Mouse (Mus musculus): ENCODE measurements around the gene March8. TPM values are rescaled to one million over a fixed set of nuclear protein-coding genes. Genes with fewer than 3 reads are reported as not detected.

March8 gene
- total and polyA plus RNA-seq, 3 experiments: 22.7 to 24.9 TPM; not detected in 1

GRCm38 (mm10) chr6:116340521-116340920 is 2.7 kb downstream of the March8 start (continued):
- no peak for TF ChIP-seq MAX (IDR thresholded peaks at IDR 0.05; ENCODE audit: low read length)

GRCm38 (mm10) chr6:116347953-116348352 is 10.1 kb downstream of the March8 start:
- Histone ChIP-seq H3K4me3 (ENCODE audit: control insufficient read depth in 1 of 2, insufficient read depth in 1 of 2, low read depth in 2 of 2, low read length in 2 of 2) (no peak overlapping the region), H3K27me3 (ENCODE audit: control insufficient read depth in 1 of 2, insufficient read depth in 2 of 2, low read length in 2 of 2) (no peaks in the 10 kb centered on the region), H3K27ac (ENCODE audit: control insufficient read depth, low read depth, low read length) (no peak overlapping the region), H3K36me3 (ENCODE audit: control insufficient read depth in 1 of 2, insufficient read depth in 2 of 2, low read length in 2 of 2) (peaks cover 0 to 27% of the 10 kb centered on the region in 2 experiments; a peak in 2 of 4 replicates), H3K9ac (ENCODE audit: control insufficient read depth, low read depth, low read length, poor library complexity, severe bottlenecking) (no peak overlapping the region), H3K4me1 (ENCODE audit: control insufficient read depth in 1 of 2, insufficient read depth in 2 of 2, low read length in 2 of 2) (peaks cover 20 to 32% of the 10 kb centered on the region in 2 experiments), H3K79me2 (ENCODE audit: control insufficient read depth, insufficient read depth, low read length, poor library complexity) (peaks cover 6% of the 10 kb centered on the region; the same call in 1 of the 2 replicates), H3K9me3 (replicated peaks; ENCODE audit: insufficient read depth, low read length) (no peaks in the 10 kb centered on the region)
- no peak for DNase-seq (ENCODE audit: low read depth, low spot score)
- TF ChIP-seq POLR2AphosphoS2 (IDR thresholded peaks at IDR 0.05; ENCODE audit: low read length) (no peak), MYC (IDR thresholded peaks at IDR 0.05; ENCODE audit: low read depth, low read length) (no peak), BHLHE40 (IDR thresholded peaks at IDR 0.05; ENCODE audit: borderline replicate concordance, low read depth, low read length) (no peak)

GRCm38 (mm10) chr6:116349997-116350396 is 12.2 kb downstream of the March8 start:
- no peaks in the 10 kb centered on the region for H3K27me3 ChIP-seq (ENCODE audit: control insufficient read depth in 1 of 2, insufficient read depth in 2 of 2, low read length in 2 of 2)
- no peaks in the 10 kb centered on the region for H3K9me3 ChIP-seq (replicated peaks; ENCODE audit: insufficient read depth, low read length)
- peaks cover 0 to 27% of the 10 kb centered on the region in 2 experiments; a peak in 2 of 4 replicates for H3K36me3 ChIP-seq (ENCODE audit: control insufficient read depth in 1 of 2, insufficient read depth in 2 of 2, low read length in 2 of 2)
- peaks cover 4% of the 10 kb centered on the region; the same call in 1 of the 2 replicates for H3K79me2 ChIP-seq (ENCODE audit: control insufficient read depth, insufficient read depth, low read length, poor library complexity)
- TF ChIP-seq NRF1 (IDR thresholded peaks at IDR 0.05; ENCODE audit: insufficient read depth, low read depth, low read length, poor library complexity, severe bottlenecking): no peak
- TF ChIP-seq SIN3A (IDR thresholded peaks at IDR 0.05; ENCODE audit: low read length): peak; percentile 80; the same call in 1 of the 2 replicates
- peak; percentile 12; the same call in 1 of the 2 replicates for TF ChIP-seq CHD2 (IDR thresholded peaks at IDR 0.05; ENCODE audit: low read length)
- no peak for TF ChIP-seq MEF2A (IDR thresholded peaks at IDR 0.05; ENCODE audit: extremely low read depth, insufficient replicate concordance, low read depth, low read length, poor library complexity, severe bottlenecking)
- TF ChIP-seq BHLHE40 (IDR thresholded peaks at IDR 0.05; ENCODE audit: borderline replicate concordance, low read depth, low read length): peak; percentile 74; the same call in 1 of the 2 replicates
- TF ChIP-seq MAFK (IDR thresholded peaks at IDR 0.05; ENCODE audit: borderline replicate concordance, low read depth, low read length): peak; percentile 50; the same call in 1 of the 2 replicates
- TF ChIP-seq MAX (IDR thresholded peaks at IDR 0.05; ENCODE audit: low read length): 0 out of 2 replicates have a peak, but pooled peaks have one; percentile 24
- peak; percentile 38; the same call in 1 of the 2 replicates for TF ChIP-seq POLR2AphosphoS2 (IDR thresholded peaks at IDR 0.05; ENCODE audit: low read length)
- TF ChIP-seq TAL1 (IDR thresholded peaks at IDR 0.05; ENCODE audit: low read length): peak; percentile 91
- TF ChIP-seq TBP (IDR thresholded peaks at IDR 0.05; ENCODE audit: low read depth, low read length): no peak
- TF ChIP-seq EP300 (IDR thresholded peaks at IDR 0.05; ENCODE audit: low read depth in 1 of 2, low read length in 2 of 2): peak; percentile 96
- TF ChIP-seq UBTF (IDR thresholded peaks at IDR 0.05; ENCODE audit: borderline replicate concordance, insufficient read depth, low read depth, low read length): no peak
- TF ChIP-seq GABPA (IDR thresholded peaks at IDR 0.05; ENCODE audit: low read depth, low read length): no peak
- TF ChIP-seq HCFC1 (IDR thresholded peaks at IDR 0.05; ENCODE audit: low read depth, low read length): 0 out of 2 replicates have a peak, but pooled peaks have one; percentile 15
- TF ChIP-seq ETS1 (IDR thresholded peaks at IDR 0.05; ENCODE audit: low read depth, low read length): peak; percentile 91
- peak; percentile 97 for TF ChIP-seq GATA1 (IDR thresholded peaks at IDR 0.05; ENCODE audit: low read depth, low read length)
- TF ChIP-seq TCF12 (IDR thresholded peaks at IDR 0.05; ENCODE audit: low read depth, low read length): peak; percentile 98
- peak; percentile 54; the same call in 1 of the 2 replicates for TF ChIP-seq MXI1 (IDR thresholded peaks at IDR 0.05; ENCODE audit: low read depth, low read length)
- TF ChIP-seq RCOR1 (IDR thresholded peaks at IDR 0.05; ENCODE audit: low read depth, low read length): peak; percentile 69; the same call in 1 of the 2 replicates
- DNase-seq (ENCODE audit: low read depth, low spot score): peak; percentile 81
- H3K4me3 ChIP-seq (ENCODE audit: control insufficient read depth in 1 of 2, insufficient read depth in 1 of 2, low read depth in 2 of 2, low read length in 2 of 2): peak overlapping the region in 1 of 2 experiments; percentile 6; a peak in 1 of 4 replicates
- H3K4me1 ChIP-seq (ENCODE audit: control insufficient read depth in 1 of 2, insufficient read depth in 2 of 2, low read length in 2 of 2): peaks cover 20 to 37% of the 10 kb centered on the region in 2 experiments
- no peak overlapping the region for H3K9ac ChIP-seq (ENCODE audit: control insufficient read depth, low read depth, low read length, poor library complexity, severe bottlenecking)
- H3K27ac ChIP-seq (ENCODE audit: control insufficient read depth, low read depth, low read length): peak overlapping the region; percentile 30

Data from MEL (cell line).